Mouse (Mus musculus) stomach, postnatal 0 days (tissue): Measurements from ENCODE around the gene Chrm3. TPM values are rescaled to one million over a fixed set of nuclear protein-coding genes. Genes with fewer than 3 reads are reported as not detected.

Source experiments
- ATAC-seq: fragments of 200-750 bp; cut with Nextera tagmentation; 2 replicates; pipeline ENCODE4 v1.8.0; 2017; ENCODE audit not compliant: low FRiP score, low TSS enrichment
- DNase-seq: peaks from one replicate; pipeline ENCODE4 v3.0.0-alpha.2; 2016; ENCODE audit warnings: low spot score
- H3K27ac ChIP-seq: fragments of 300-500 bp; sonication (generic); replicated peaks from 2 replicates; pipeline ENCODE4 v1.5.1; 2014; ENCODE audit warnings: mild to moderate bottlenecking, control low read depth
- H3K27me3 ChIP-seq: fragments of 300-500 bp; sonication (generic); 2 replicates; pipeline ENCODE4 v1.6.1; 2014; ENCODE audit warnings: low read length; ENCODE audit not compliant: control insufficient read depth, insufficient read depth
- H3K36me3 ChIP-seq: fragments of 300-500 bp; sonication (generic); 2 replicates; pipeline ENCODE4 v1.6.1; 2014; ENCODE audit warnings: low read length, mixed read lengths; ENCODE audit not compliant: control insufficient read depth, insufficient read depth
- H3K4me1 ChIP-seq: fragments of 300-500 bp; sonication (generic); replicated peaks from 2 replicates; pipeline ENCODE4 v1.6.1; 2014; ENCODE audit warnings: antibody characterized with exemption; ENCODE audit not compliant: control insufficient read depth, insufficient read depth
- H3K4me2 ChIP-seq: fragments of 300-500 bp; sonication (generic); replicated peaks from 2 replicates; pipeline ENCODE4 v1.6.1; 2014; ENCODE audit warnings: low read depth, mild to moderate bottlenecking, control low read depth, moderate library complexity
- H3K4me3 ChIP-seq: fragments of 300-500 bp; sonication (generic); 2 replicates; pipeline ENCODE4 v1.5.1; 2014; ENCODE audit warnings: low read depth, low read length, control low read depth
- H3K9ac ChIP-seq: fragments of 300-500 bp; sonication (generic); 2 replicates; pipeline ENCODE4 v1.6.1; 2014; ENCODE audit warnings: mild to moderate bottlenecking, low read length, control low read depth, mixed read lengths
- H3K9me3 ChIP-seq: fragments of 300-500 bp; sonication (generic); 2 replicates; pipeline ENCODE4 v1.6.1; 2016; ENCODE audit warnings: low read length; ENCODE audit not compliant: control insufficient read depth
- CTCF ChIP-seq: IDR thresholded peaks from 2 replicates; pipeline ENCODE4 v1.5.1; 2016; ENCODE audit warnings: antibody characterized with exemption, low read depth, mild to moderate bottlenecking, moderate library complexity
- EP300 ChIP-seq: optimal IDR thresholded peaks from 2 replicates; pipeline ENCODE3; 2016; ENCODE audit warnings: antibody characterized with exemption
- WGBS: fragments of 180-500 bp; shearing (Covaris S2); extraction: QIAGEN DNeasy Blood & Tissue Kit; methylation state at CpG from one replicate; pipeline ENCODE4 v1.1.7; 2014; 5-methylcytosine and 5-hydroxymethylcytosine counted together
- polyA plus RNA-seq: library from polyadenylated mRNA; unstranded; fragments of >200 nt; fragmentation: Nextera tagmentation; extraction: Ambion mirVana; gene quantifications from 2 replicates; pipeline ENCODE4 v1.2.1, GENCODE M21; 2015

Gene Chrm3
- polyA plus RNA-seq, 1 experiment from 2014 or later: 1.6 TPM

DNA sequence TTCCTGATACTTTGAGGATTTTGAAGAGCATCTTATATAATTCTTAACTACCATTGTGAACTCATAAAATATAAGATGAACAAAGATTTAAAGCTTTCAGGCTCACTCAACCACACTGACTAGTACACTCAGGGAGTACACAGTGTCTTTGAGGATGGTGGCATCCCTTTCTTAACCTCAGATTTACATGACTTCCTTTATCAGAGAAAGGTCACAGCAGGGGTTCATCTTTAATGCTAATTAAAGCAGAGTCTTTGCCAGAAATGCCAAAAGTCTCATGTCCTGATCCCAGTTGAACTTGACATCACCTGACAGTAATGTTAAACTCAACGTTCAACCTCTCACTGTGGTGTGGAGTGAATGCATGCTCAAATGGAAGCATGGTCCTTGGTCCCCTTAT lies 301.7 kb downstream of the Chrm3 start:
- H3K4me3 ChIP-seq: no peak overlapping the region
- H3K9ac ChIP-seq: no peak overlapping the region
- H3K4me1 ChIP-seq: no peaks in the 10 kb centered on the region
- WGBS: 60% methylated on average over 1 of the region's 1 CpGs
- no peaks in the 10 kb centered on the region for H3K9me3 ChIP-seq
- TF ChIP-seq EP300: no peak
- no peak for TF ChIP-seq CTCF
- no peak overlapping the region for H3K4me2 ChIP-seq
- H3K27me3 ChIP-seq: no peaks in the 10 kb centered on the region
- DNase-seq (no peak), ATAC-seq (no peak)
- no peaks in the 10 kb centered on the region for H3K36me3 ChIP-seq
- H3K27ac ChIP-seq: no peak overlapping the region

DNA sequence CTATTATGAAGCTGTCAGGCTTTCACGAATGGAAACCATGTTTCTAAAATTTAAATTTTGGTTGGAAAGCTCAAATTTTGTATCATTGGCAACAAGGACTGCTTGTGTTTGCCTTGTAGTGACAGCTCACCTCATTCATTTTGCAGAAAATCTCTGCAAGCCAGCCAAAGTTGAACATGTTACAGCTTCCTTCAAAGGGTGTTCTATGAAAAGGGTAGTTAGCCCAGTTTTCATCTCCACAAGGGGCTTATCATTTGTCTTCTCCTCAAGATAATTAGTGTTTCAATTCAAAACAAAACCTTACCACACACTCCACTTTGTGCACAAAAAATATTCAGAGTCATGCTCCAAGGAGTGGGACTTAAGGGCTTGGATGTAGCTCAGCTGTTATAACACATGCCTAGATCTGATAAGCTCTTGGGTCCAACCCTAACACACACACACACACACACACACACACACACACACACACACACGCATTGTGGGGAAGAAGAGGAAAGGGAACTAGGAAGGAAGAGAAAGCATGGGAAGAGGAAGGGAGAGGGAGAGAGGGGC lies 302.9 kb downstream of the Chrm3 start:
- no peak overlapping the region for H3K27ac ChIP-seq
- no peaks in the 10 kb centered on the region for H3K4me1 ChIP-seq
- H3K27me3 ChIP-seq: no peaks in the 10 kb centered on the region
- DNase-seq (no peak), ATAC-seq (no peak)
- WGBS: 48% methylated on average over 2 of the region's 2 CpGs
- TF ChIP-seq CTCF: no peak
- no peak for TF ChIP-seq EP300
- H3K9me3 ChIP-seq: no peaks in the 10 kb centered on the region
- no peak overlapping the region for H3K9ac ChIP-seq
- H3K4me2 ChIP-seq: no peak overlapping the region
- no peak overlapping the region for H3K4me3 ChIP-seq
- H3K36me3 ChIP-seq: no peaks in the 10 kb centered on the region

DNA sequence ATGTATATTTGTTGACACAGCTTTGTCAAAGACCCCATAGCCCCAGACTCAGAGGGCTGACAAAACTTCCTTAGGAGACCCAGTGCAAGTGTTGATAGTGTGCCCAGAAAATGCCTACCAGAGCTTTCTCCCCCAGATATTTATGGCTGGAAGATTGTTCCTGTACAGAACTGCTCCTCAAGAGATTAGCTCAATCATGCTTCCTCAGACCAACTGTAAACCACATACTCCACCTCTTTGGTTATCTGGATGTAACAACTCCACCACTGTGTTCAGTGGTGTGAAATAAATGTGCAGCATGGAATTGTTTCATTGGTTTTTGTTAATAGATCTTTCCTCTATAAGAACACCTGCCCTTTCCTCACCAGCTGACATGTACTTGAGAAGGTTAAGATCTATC lies 306.6 kb downstream of the Chrm3 start:
- no peak overlapping the region for H3K4me3 ChIP-seq
- no peak overlapping the region for H3K9ac ChIP-seq
- ATAC-seq (no peak), DNase-seq (no peak)
- no peaks in the 10 kb centered on the region for H3K9me3 ChIP-seq
- no peak overlapping the region for H3K4me2 ChIP-seq
- no peak overlapping the region for H3K27ac ChIP-seq
- TF ChIP-seq EP300 (no peak), CTCF (no peak)
- no peaks in the 10 kb centered on the region for H3K36me3 ChIP-seq
- H3K27me3 ChIP-seq: no peaks in the 10 kb centered on the region
- no peaks in the 10 kb centered on the region for H3K4me1 ChIP-seq

DNA sequence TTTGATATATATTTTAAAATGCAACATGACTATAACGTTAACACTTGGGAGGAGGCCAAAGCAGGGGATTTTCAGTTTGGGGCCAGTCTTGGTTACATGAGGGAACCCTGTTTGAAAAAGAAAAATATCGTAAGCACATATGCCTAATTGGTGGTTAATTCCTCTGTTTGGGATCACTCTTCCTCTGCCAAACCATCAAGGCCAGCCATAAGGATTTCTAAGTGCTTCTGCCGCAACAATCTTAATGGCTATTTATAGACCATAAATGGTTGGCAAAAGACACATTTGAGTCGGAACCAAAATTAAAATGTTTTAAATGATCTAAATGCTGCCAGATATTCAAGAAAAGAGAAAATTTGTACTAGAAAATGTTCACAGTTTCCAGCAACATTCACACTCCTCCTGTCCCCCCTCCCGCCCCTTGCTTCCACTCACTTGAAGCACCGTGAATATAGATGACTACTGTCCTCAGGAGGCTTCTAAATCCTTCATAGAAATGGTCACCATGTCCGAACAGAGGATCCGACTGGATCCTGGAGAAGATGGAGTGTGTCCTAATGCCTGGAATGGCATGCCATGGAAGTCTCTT lies 307.3 kb downstream of the Chrm3 start:
- ATAC-seq: no peak
- H3K4me2 ChIP-seq: no peak overlapping the region

DNA sequence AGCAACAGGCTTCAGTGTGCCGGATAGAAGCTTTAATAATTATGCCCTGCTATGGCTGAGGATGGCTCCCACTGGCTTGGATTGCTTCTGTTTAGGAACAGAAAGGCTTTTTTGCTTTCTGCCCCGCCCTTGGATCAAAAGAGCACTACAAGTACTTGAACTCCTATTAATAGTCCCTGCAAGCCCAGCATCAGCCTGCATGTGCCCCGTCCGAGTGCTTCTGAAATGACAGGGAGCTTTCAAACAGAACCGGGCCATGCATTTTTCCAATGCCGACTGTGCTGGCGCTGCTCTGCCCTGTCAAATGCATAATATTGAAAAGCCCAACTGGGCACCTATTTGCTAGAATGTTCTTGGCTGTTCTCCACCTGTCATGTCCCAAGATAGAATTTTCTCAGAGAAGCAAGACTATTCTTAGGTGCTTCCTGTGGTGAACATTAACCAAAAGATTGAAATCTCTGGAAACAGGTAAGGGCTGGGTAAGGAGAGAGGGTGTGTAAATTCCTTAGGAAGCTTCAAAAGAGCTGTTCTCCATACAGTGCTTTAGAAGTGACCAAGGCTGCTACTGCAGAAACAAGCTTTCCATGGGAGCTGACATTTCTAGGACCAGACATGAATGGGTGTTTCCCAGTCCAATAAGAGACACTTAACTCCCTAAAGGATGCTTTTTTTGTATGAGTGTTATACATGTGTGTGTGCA lies 314.8 kb downstream of the Chrm3 start:
- peak; percentile 16 for DNase-seq
- no peak for TF ChIP-seq CTCF
- no peak for TF ChIP-seq EP300
- Histone ChIP-seq H3K9me3 (no peaks in the 10 kb centered on the region), H3K36me3 (no peaks in the 10 kb centered on the region), H3K4me3 (no peak overlapping the region), H3K27ac (no peak overlapping the region), H3K4me2 (no peak overlapping the region), H3K4me1 (no peaks in the 10 kb centered on the region), H3K9ac (no peak overlapping the region), H3K27me3 (no peaks in the 10 kb centered on the region)
- WGBS: 47% methylated on average over 7 of the region's 7 CpGs
- ATAC-seq: peak; percentile 42; the same call in 1 of the 2 replicates

More for the DNA sequence above, 307.3 kb downstream of the Chrm3 start:
- no peak for DNase-seq
- Histone ChIP-seq H3K27ac (no peak overlapping the region), H3K4me1 (no peaks in the 10 kb centered on the region), H3K9me3 (no peaks in the 10 kb centered on the region), H3K27me3 (no peaks in the 10 kb centered on the region), H3K36me3 (no peaks in the 10 kb centered on the region), H3K9ac (no peak overlapping the region), H3K4me3 (no peak overlapping the region)
- no peak for TF ChIP-seq EP300
- TF ChIP-seq CTCF: no peak
- 57% methylated on average over 8 of the region's 8 CpGs for WGBS

DNA sequence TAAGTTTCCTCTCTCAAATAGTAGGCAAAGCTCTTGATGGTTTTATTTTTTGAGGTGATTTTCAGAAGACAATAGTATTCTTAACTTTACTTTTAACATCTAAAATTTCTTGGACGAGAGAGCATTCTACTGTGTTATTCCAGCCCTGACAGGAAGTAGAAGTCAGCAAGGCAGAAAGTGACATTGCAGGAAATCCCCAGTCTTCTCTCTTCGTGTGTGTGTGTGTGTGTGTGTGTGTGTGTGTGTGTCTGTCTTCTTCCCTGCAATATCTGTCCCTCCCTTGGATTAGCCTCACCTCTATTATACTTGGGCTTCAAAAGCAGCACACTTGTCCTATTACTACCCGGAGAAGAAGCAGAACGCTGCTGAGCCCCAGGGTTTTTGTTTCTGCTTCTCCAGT lies 316.6 kb downstream of the Chrm3 start:
- Histone ChIP-seq H3K27ac (no peak overlapping the region), H3K36me3 (no peaks in the 10 kb centered on the region), H3K27me3 (no peaks in the 10 kb centered on the region), H3K9me3 (no peaks in the 10 kb centered on the region), H3K4me2 (no peak overlapping the region), H3K9ac (no peak overlapping the region), H3K4me3 (no peak overlapping the region), H3K4me1 (no peaks in the 10 kb centered on the region)
- TF ChIP-seq EP300 (no peak), CTCF (no peak)
- ATAC-seq (no peak), DNase-seq (no peak)
- 50% methylated on average over 4 of the region's 4 CpGs for WGBS
